Mouse (Mus musculus) lung, adult 2 months (tissue): ENCODE data around the gene Cd300lf. TPM values are rescaled to one million over a fixed set of nuclear protein-coding genes. Genes with fewer than 3 reads are reported as not detected.

Source experiments
- DNase-seq: peaks from one replicate; pipeline ENCODE4 v3.0.0; 2022
- H3K4me1 ChIP-seq: fragments of 200-500 bp; 2 replicates; pipeline ENCODE4 v1.6.1; 2011; ENCODE audit warnings: low read length; ENCODE audit not compliant: control insufficient read depth, insufficient read depth
- H3K4me3 ChIP-seq: fragments of 200-500 bp; replicated peaks from 2 replicates; pipeline ENCODE3; 2011; ENCODE audit warnings: low read depth, mild to moderate bottlenecking, control low read depth, low read length; ENCODE audit errors: extremely low read depth
- CTCF ChIP-seq: fragments of 200-500 bp; IDR thresholded peaks from 2 replicates; pipeline ENCODE4 v1.5.1; 2011; ENCODE audit warnings: mild to moderate bottlenecking, low read length, control low read depth; ENCODE audit not compliant: insufficient read depth
- POLR2A ChIP-seq: fragments of 200-500 bp; IDR thresholded peaks from 2 replicates; pipeline ENCODE4 v1.6.1; 2011; ENCODE audit warnings: low read depth, mild to moderate bottlenecking, control low read depth, low read length, borderline replicate concordance; ENCODE audit errors: extremely low read depth
- WGBS: fragments of 180-500 bp; shearing (Covaris S2); methylation state at CpG from one replicate; pipeline ENCODE4 v1.1.7; 2018; 5-methylcytosine and 5-hydroxymethylcytosine counted together
- polyA plus RNA-seq: library from polyadenylated mRNA; depleted of rRNA; stranded (reverse); fragments of >200 nt; gene quantifications from 2 replicates; pipeline ENCODE4 v1.2.3, GENCODE M21; 2012; rRNA removed

Gene Cd300lf
- polyA plus RNA-seq, 1 experiment, result 20.6 TPM

- WGBS, result 8% methylated on average over 14 of the region's 14 CpGs
- TF ChIP-seq CTCF (no peak), POLR2A (no peak)
- Histone ChIP-seq H3K4me3 (no peak overlapping the region), H3K4me1 (peaks cover 3% of the 10 kb centered on the region; the same call in 1 of the 2 replicates)
- peak; percentile 30 for DNase-seq
These were observed 62.0 kb downstream of the Cd300lf start for GRCm38 (mm10) chr11:115071631-115072294.

- peaks cover 3% of the 10 kb centered on the region; the same call in 1 of the 2 replicates for H3K4me1 ChIP-seq
- no peak for TF ChIP-seq CTCF
- no peak for TF ChIP-seq POLR2A
- H3K4me3 ChIP-seq, result no peak overlapping the region
- WGBS, result 10% methylated on average over 9 of the region's 9 CpGs
- no peak for DNase-seq
These were observed 62.7 kb downstream of the Cd300lf start for GRCm38 (mm10) chr11:115071015-115071551.

GRCm38 (mm10) chr11:115066768-115067167 lies 67.0 kb downstream of the Cd300lf start:
- DNase-seq, result no peak
- Histone ChIP-seq H3K4me1 (no peaks in the 10 kb centered on the region), H3K4me3 (no peak overlapping the region)
- TF ChIP-seq POLR2A (no peak), CTCF (no peak)
- 54% methylated on average over 6 of the region's 6 CpGs for WGBS

Other genes with a start within 250 kb of the Cd300lf start
- 2.5 and 5.0 TPM in 2 replicates for gene Cd300a, start 244.0 kb downstream of the Cd300lf start, polyA plus RNA-seq
- 2.4 and 5.4 TPM in 2 replicates for gene Cd300lb, start 199.6 kb downstream of the Cd300lf start, polyA plus RNA-seq
- 0.68 and 1.2 TPM in 2 replicates for gene Cd300c, start 164.8 kb downstream of the Cd300lf start, polyA plus RNA-seq
- gene Cd300ld, start 144.1 kb downstream of the Cd300lf start, polyA plus RNA-seq, result 2.9 and 5.4 TPM in 2 replicates
- 15.5 and 24.6 TPM in 2 replicates for gene Cd300c2, start 132.1 kb downstream of the Cd300lf start, polyA plus RNA-seq
- gene Cd300ld2, start 117.8 kb downstream of the Cd300lf start, polyA plus RNA-seq, result 0.18 and 0.32 TPM in 2 replicates
- 0.43 and 0.77 TPM in 2 replicates for gene Cd300ld4, start 107.0 kb downstream of the Cd300lf start, polyA plus RNA-seq
- gene Cd300ld5, start 96.2 kb downstream of the Cd300lf start, polyA plus RNA-seq, result 2.2 and 2.3 TPM in 2 replicates
- 18.6 and 25.0 TPM in 2 replicates for gene Cd300ld3, start 85.6 kb downstream of the Cd300lf start, polyA plus RNA-seq
- gene Cd300e, start 71.8 kb downstream of the Cd300lf start, polyA plus RNA-seq, result 2.1 and 2.6 TPM in 2 replicates
- gene Rab37, start 42.6 kb downstream of the Cd300lf start, polyA plus RNA-seq, result 0.58 and 1.1 TPM in 2 replicates
- 46.8 and 60.1 TPM in 2 replicates for gene Slc9a3r1, start 29.3 kb upstream of the Cd300lf start, polyA plus RNA-seq
- gene Tmem104, start 53.5 kb upstream of the Cd300lf start, polyA plus RNA-seq, result 19.1 and 21.6 TPM in 2 replicates
- gene Nat9, start 53.9 kb upstream of the Cd300lf start, polyA plus RNA-seq, result 18.8 and 26.4 TPM in 2 replicates
- gene Grin2c, start 133.3 kb upstream of the Cd300lf start, polyA plus RNA-seq, result 4.8 and 6.5 TPM in 2 replicates
- gene Fdxr, start 143.1 kb upstream of the Cd300lf start, polyA plus RNA-seq, result 11.1 and 13.0 TPM in 2 replicates
- gene Fads6, start 163.7 kb upstream of the Cd300lf start, polyA plus RNA-seq, result 2.8 and 3.8 TPM in 2 replicates
- gene Otop2, start 173.2 kb upstream of the Cd300lf start, polyA plus RNA-seq, result 8.3 TPM in 1 of 2 replicates, not detected in the other
- gene Ush1g, start 188.0 kb upstream of the Cd300lf start, polyA plus RNA-seq, result 0.11 and 0.17 TPM in 2 replicates
- 0.05 and 7.8 TPM in 2 replicates for gene Otop3, start 200.7 kb upstream of the Cd300lf start, polyA plus RNA-seq
- gene Hid1, start 233.8 kb upstream of the Cd300lf start, polyA plus RNA-seq, result 43.3 and 45.0 TPM in 2 replicates
- gene Cdr2l, start 247.9 kb upstream of the Cd300lf start, polyA plus RNA-seq, result 29.1 and 33.8 TPM in 2 replicates